Mouse (Mus musculus) embryonic fibroblast, embryonic 13.5 days (primary cell): ENCODE measurements around the gene Pdk1. TPM values are rescaled to one million over a fixed set of nuclear protein-coding genes. Genes with fewer than 3 reads are reported as not detected.
A peak's percentile ranks its signal among the peaks of the same experiment; 100 is the strongest.

Source experiments
- H3K27ac ChIP-seq: 2 replicates; pipeline ENCODE4 v1.5.1; 2012; ENCODE audit warnings: low read length, control low read depth, inconsistent platforms; ENCODE audit not compliant: insufficient read depth
- H3K4me1 ChIP-seq: 2 replicates; pipeline ENCODE4 v1.6.1; 2011; ENCODE audit warnings: low read length; ENCODE audit not compliant: control insufficient read depth, insufficient read depth
- H3K4me3 ChIP-seq: 2 replicates; pipeline ENCODE4 v1.5.1; 2011; ENCODE audit warnings: mild to moderate bottlenecking, control low read depth, low read length; ENCODE audit not compliant: insufficient read depth
- CTCF ChIP-seq: IDR thresholded peaks from 2 replicates; pipeline ENCODE4 v1.5.1; 2011; ENCODE audit warnings: mild to moderate bottlenecking, control low read depth, low read length, moderate library complexity, borderline replicate concordance; ENCODE audit not compliant: insufficient read depth
- POLR2A ChIP-seq: IDR thresholded peaks from 2 replicates; pipeline ENCODE4 v1.6.1; 2011; ENCODE audit warnings: low read depth, mild to moderate bottlenecking, control low read depth, low read length, moderate library complexity
- polyA plus RNA-seq: library from polyadenylated mRNA; stranded (reverse); fragments of >200 nt; gene quantifications from 2 replicates; pipeline ENCODE4 v1.2.4, GENCODE M21; 2011; ENCODE audit warnings: low read depth; ENCODE audit not compliant: missing spikeins, insufficient read length

Gene Pdk1
- polyA plus RNA-seq: 26.7 and 32.7 TPM in 2 replicates

DNA sequence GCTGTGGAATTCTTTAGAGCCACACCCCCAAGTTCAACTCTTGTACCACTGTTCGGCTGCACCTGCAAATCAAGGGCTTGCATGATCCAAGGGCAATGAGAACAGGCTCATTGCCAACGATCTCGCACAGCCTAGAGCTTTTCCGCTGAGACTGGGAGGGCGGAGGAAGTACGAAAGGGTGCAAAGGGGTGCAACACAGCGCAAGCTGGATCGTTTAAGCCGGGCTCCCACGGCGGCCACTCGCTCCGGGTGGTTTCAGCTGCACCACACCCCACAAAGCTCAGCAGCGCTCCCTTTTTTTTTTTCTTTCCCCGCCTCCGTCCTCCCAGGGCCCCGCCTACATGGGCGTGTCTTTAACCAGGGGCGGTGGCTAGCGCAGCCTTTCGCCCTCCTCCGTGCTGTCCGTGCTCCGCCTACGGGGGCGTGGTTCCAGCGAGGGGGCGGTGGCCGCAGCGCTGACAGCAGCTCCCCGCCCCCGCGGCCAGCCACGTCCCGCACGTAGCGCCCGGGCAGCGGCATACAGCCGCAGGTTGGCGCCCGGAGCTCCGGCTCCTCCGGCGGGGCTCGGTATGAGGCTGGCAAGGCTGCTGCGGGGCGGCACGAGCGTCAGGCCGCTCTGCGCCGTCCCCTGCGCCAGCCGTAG is at the start of gene Pdk1:
Gene Pdk1 (plus strand): TSS at position 424 of the 643 bp plus-strand sequence.
- Histone ChIP-seq H3K4me3 (peak within 1 kb of the TSS; percentile 64), H3K4me1 (no peaks in the 10 kb centered on the region), H3K27ac (no peak within 1 kb of the TSS)
- no peak for TF ChIP-seq CTCF
- TF ChIP-seq POLR2A: peak; percentile 69

- no peak overlapping the region for H3K4me3 ChIP-seq
- no peak overlapping the region for H3K27ac ChIP-seq
- H3K4me1 ChIP-seq: no peaks in the 10 kb centered on the region
- TF ChIP-seq CTCF: no peak
- no peak for TF ChIP-seq POLR2A
Measured at GRCm38 (mm10) chr2:71824146-71824545, 48.9 kb upstream of the Pdk1 start.

DNA sequence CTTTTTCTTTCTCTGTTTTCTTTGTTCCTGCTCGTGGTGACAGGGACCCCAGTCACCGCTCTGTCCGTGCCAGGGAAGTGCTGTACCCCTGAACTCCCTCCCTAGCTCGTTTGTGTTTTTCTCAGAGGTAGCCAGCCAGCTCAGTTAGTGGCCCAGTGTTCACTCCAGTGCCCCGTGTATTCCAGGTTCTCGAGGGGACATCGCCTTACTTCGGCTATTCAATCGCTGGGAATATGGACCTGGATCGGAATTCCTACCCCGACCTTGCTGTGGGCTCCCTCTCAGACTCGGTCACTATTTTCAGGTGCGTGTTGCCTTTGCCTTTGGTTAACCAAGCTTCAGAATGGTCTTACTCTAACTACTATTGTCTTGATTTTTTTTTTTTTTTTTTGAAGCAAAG is 45.3 kb upstream of the Pdk1 start:
- Histone ChIP-seq H3K27ac (no peak overlapping the region), H3K4me3 (no peak overlapping the region), H3K4me1 (no peaks in the 10 kb centered on the region)
- TF ChIP-seq POLR2A: no peak

DNA sequence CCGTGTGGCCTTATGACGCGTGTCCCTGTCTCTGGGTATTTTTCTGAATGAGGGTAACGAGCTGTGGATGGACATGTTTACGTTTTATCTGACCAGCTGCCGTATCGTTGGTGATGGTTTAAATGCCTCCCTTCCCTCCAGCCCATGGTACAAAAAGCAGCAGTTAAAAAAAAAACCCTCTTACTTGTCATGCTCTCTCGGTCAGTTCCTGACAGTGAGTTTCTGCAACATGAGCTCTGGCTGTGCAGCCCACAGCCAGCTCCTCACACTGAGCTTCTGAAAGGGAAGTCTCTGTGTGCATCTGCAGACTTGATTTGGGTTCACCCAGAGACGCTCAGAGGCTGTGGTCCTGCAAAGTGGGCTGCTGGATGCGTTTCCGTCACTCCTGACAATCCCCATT is 44.1 kb upstream of the Pdk1 start:
- no peaks in the 10 kb centered on the region for H3K4me1 ChIP-seq
- no peak for TF ChIP-seq CTCF

DNA sequence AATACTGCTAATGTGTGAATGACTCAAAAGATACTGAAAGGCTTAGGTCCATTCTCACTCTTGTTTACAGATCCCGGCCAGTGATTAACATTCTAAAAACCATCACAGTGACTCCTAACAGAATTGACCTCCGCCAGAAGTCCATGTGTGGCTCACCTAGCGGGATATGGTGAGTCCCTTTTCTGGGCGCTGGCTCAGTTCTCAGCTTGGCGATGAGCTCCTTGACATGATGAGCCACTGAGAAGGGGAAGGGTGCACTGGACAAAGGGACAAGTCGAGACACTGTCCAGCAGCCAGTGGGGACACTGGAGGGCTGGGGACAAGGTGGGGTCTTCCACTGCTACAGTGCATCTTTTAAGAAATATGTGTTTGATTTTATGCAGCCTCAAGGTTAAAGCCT is 39.4 kb upstream of the Pdk1 start:
- TF ChIP-seq POLR2A (no peak), CTCF (no peak)
- no peaks in the 10 kb centered on the region for H3K4me1 ChIP-seq
- no peak overlapping the region for H3K4me3 ChIP-seq
- H3K27ac ChIP-seq: no peak overlapping the region

More for the DNA sequence above, 44.1 kb upstream of the Pdk1 start:
- Histone ChIP-seq H3K4me3 (no peak overlapping the region), H3K27ac (no peak overlapping the region)

DNA sequence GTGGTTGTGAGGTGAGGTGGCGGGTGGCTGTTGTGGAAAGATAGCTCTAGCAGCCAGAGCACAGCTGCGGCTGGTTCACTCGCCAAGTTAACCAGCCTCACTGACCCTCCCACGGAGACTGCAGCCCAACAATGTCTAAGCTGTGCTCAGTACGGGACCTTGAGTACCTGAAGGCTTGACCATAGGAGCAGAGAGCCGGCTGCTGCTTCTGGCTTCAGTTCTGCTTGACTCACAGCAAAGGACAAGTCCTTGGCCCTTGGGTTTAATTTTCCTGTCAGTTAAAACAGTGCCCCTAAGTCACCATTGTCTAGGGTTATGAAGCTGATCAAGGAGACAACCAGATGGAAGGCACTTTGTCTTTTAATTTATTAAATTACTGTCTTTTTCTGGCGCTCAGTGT is 38.7 kb upstream of the Pdk1 start:
- H3K27ac ChIP-seq: no peak overlapping the region
- H3K4me3 ChIP-seq: no peak overlapping the region
- H3K4me1 ChIP-seq: no peaks in the 10 kb centered on the region
- TF ChIP-seq POLR2A: no peak

GRCm38 (mm10) chr2:71835556-71835955 is 37.5 kb upstream of the Pdk1 start:
- TF ChIP-seq CTCF: no peak
- no peak for TF ChIP-seq POLR2A
- Histone ChIP-seq H3K27ac (no peak overlapping the region), H3K4me1 (no peaks in the 10 kb centered on the region), H3K4me3 (no peak overlapping the region)

DNA sequence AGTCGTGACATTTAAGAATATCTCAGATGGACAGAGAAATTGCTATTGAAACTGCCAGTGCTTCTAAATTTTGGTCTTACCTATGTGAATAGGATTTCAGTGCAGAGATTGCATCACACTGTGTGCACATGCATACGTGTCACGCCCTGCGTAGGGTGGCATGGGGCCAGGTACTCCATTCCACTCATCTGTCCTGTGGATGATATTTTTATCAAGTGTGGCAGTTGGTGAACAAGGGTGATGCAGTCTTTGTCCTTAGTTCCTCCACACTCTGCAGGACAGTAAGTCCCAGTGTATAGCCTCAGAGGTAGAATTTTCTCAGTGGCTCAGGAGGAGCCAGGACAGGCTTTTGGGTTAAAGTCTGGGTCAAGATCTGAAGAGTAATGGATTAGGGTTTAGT is 36.8 kb upstream of the Pdk1 start:
- H3K4me1 ChIP-seq: no peaks in the 10 kb centered on the region
- no peak overlapping the region for H3K4me3 ChIP-seq
- H3K27ac ChIP-seq: no peak overlapping the region
- TF ChIP-seq CTCF: no peak
- no peak for TF ChIP-seq POLR2A

GRCm38 (mm10) chr2:71837261-71837660 is 35.8 kb upstream of the Pdk1 start:
- TF ChIP-seq POLR2A (no peak), CTCF (no peak)
- no peaks in the 10 kb centered on the region for H3K4me1 ChIP-seq
- H3K27ac ChIP-seq: no peak overlapping the region
- no peak overlapping the region for H3K4me3 ChIP-seq

GRCm38 (mm10) chr2:71837791-71838190 is 35.2 kb upstream of the Pdk1 start:
- H3K4me1 ChIP-seq: no peaks in the 10 kb centered on the region
- H3K4me3 ChIP-seq: no peak overlapping the region
- 0 out of 2 replicates have a peak, but pooled peaks have one; percentile 0 for TF ChIP-seq CTCF
- TF ChIP-seq POLR2A: no peak
- no peak overlapping the region for H3K27ac ChIP-seq

DNA sequence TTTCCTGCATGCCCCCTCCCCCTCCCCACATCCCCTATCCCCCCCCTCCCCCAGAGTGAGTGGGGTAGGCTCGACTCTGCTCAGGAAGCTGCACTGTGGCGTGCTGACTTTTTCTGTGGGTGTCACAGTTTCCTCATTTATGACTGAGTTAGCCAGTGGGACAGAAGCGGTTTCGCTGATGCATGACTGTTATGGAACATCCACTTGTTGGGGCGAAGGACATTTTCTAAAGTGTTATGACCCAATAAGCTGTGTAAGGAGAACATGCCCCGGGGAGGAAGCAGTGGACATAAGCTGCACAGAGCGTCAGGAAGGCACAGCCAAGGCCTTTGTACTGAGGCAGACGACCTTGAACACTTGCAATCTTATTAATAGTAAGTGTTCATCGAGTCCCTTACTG is 29.7 kb upstream of the Pdk1 start:
- Histone ChIP-seq H3K4me3 (no peak overlapping the region), H3K4me1 (no peaks in the 10 kb centered on the region)
- no peak for TF ChIP-seq CTCF
- no peak for TF ChIP-seq POLR2A

More for the DNA sequence above, 29.7 kb upstream of the Pdk1 start:
- H3K27ac ChIP-seq: no peak overlapping the region
